Mouse (Mus musculus) forebrain, embryonic 14.5 days (tissue): ENCODE results near the gene Fcho1. TPM values are rescaled to one million over a fixed set of nuclear protein-coding genes. Genes with fewer than 3 reads are reported as not detected.

Source experiments
- ATAC-seq: fragments of 200-750 bp; cut with Nextera tagmentation; 2 replicates; pipeline ENCODE4 v1.8.0; 2017; ENCODE audit warnings: mild to moderate bottlenecking, moderate library complexity
- DNase-seq: peaks from one replicate; pipeline ENCODE4 v3.0.0-alpha.2; 2015; ENCODE audit warnings: low spot score
- H3K27ac ChIP-seq: fragments of 300-500 bp; sonication (generic); 2 replicates; pipeline ENCODE4 v1.5.1; 2014; ENCODE audit warnings: low read depth, mild to moderate bottlenecking, control low read depth, low read length, moderate library complexity
- H3K27me3 ChIP-seq: fragments of 300-500 bp; sonication (generic); replicated peaks from 2 replicates; pipeline ENCODE4 v1.6.1; 2014; ENCODE audit warnings: low read length, control low read depth, mixed read lengths; ENCODE audit not compliant: control insufficient read depth, insufficient read depth
- H3K36me3 ChIP-seq: fragments of 300-500 bp; sonication (generic); 2 replicates; pipeline ENCODE4 v1.6.1; 2014; ENCODE audit warnings: low read length, control low read depth; ENCODE audit not compliant: control insufficient read depth, insufficient read depth
- H3K4me1 ChIP-seq: fragments of 300-500 bp; sonication (generic); 2 replicates; pipeline ENCODE4 v1.6.1; 2014; ENCODE audit warnings: antibody characterized with exemption, low read length, control low read depth; ENCODE audit not compliant: control insufficient read depth, insufficient read depth
- H3K4me2 ChIP-seq: fragments of 300-500 bp; sonication (generic); 2 replicates; pipeline ENCODE4 v1.6.1; 2014; ENCODE audit warnings: mild to moderate bottlenecking, control low read depth, low read length
- H3K4me3 ChIP-seq: fragments of 300-500 bp; sonication (generic); 2 replicates; pipeline ENCODE4 v1.5.1; 2014; ENCODE audit warnings: low read depth, low read length, control low read depth
- H3K9ac ChIP-seq: fragments of 300-500 bp; sonication (generic); 2 replicates; pipeline ENCODE4 v1.6.1; 2014; ENCODE audit warnings: mild to moderate bottlenecking, low read length, control low read depth, moderate library complexity
- H3K9me3 ChIP-seq: fragments of 300-500 bp; sonication (generic); replicated peaks from 2 replicates; pipeline ENCODE4 v1.6.1; 2016; ENCODE audit warnings: low read length, control low read depth, mixed read lengths; ENCODE audit not compliant: control insufficient read depth
- WGBS: fragments of 180-500 bp; shearing (Covaris S2); extraction: QIAGEN DNeasy Blood & Tissue Kit; methylation state at CpG from one replicate; pipeline ENCODE4 v1.1.7; 2014; 5-methylcytosine and 5-hydroxymethylcytosine counted together
- polyA plus RNA-seq: library from polyadenylated mRNA; unstranded; fragments of >200 nt; fragmentation: Nextera tagmentation; extraction: Ambion mirVana; gene quantifications from 2 replicates; pipeline ENCODE4 v1.2.1, GENCODE M21; 2014

Gene Fcho1
- polyA plus RNA-seq, 1 experiment from 2014 or later, result 38.6 TPM

GRCm38 (mm10) chr8:71675456-71676019, 50.0 kb downstream of the Fcho1 start:
- H3K36me3 ChIP-seq, result no peaks in the 10 kb centered on the region
- H3K4me2 ChIP-seq, result peak overlapping the region; percentile 89
- peaks cover 3% of the 10 kb centered on the region; the same call in 1 of the 2 replicates for H3K4me1 ChIP-seq
- 28% methylated on average over 9 of the region's 9 CpGs for WGBS
- H3K4me3 ChIP-seq, result 0 out of 2 replicates have a peak overlapping the region, but pooled peaks have one; percentile 67
- no peak overlapping the region for H3K27ac ChIP-seq
- no peaks in the 10 kb centered on the region for H3K9me3 ChIP-seq
- H3K9ac ChIP-seq, result peak overlapping the region; percentile 82; the same call in 1 of the 2 replicates
- peaks cover 40% of the 10 kb centered on the region for H3K27me3 ChIP-seq
- ATAC-seq (no peak), DNase-seq (no peak)

GRCm38 (mm10) chr8:71674071-71674470, 51.4 kb downstream of the Fcho1 start:
- WGBS, result 59% methylated on average over 2 of the region's 2 CpGs
- peaks cover 9% of the 10 kb centered on the region for H3K4me1 ChIP-seq
- ATAC-seq, result no peak
- H3K9me3 ChIP-seq, result no peaks in the 10 kb centered on the region
- peaks cover 29% of the 10 kb centered on the region for H3K27me3 ChIP-seq
- H3K4me2 ChIP-seq, result no peak overlapping the region
- DNase-seq, result no peak
- no peak overlapping the region for H3K9ac ChIP-seq
- H3K27ac ChIP-seq, result no peak overlapping the region
- H3K36me3 ChIP-seq, result no peaks in the 10 kb centered on the region
- no peak overlapping the region for H3K4me3 ChIP-seq

- Histone ChIP-seq H3K9me3 (no peaks in the 10 kb centered on the region), H3K4me1 (peaks cover 18% of the 10 kb centered on the region), H3K4me3 (peak overlapping the region; percentile 80), H3K4me2 (peak overlapping the region; percentile 86), H3K27me3 (peaks cover 19% of the 10 kb centered on the region), H3K9ac (peak overlapping the region; percentile 79; the same call in 1 of the 2 replicates), H3K36me3 (no peaks in the 10 kb centered on the region), H3K27ac (peak overlapping the region; percentile 86)
- no peak for DNase-seq
- 65% methylated on average over 6 of the region's 6 CpGs for WGBS
- no peak for ATAC-seq
Measured at GRCm38 (mm10) chr8:71672168-71672735, 53.3 kb downstream of the Fcho1 start.

GRCm38 (mm10) chr8:71671549-71671965, 54.0 kb downstream of the Fcho1 start, which contains the start of gene Unc13a:
TSS of gene Unc13a (minus strand) at chr8:71671757.
- Histone ChIP-seq H3K4me3 (peak within 1 kb of the TSS; percentile 80), H3K36me3 (no peaks in the 10 kb centered on the region), H3K4me1 (peaks cover 24% of the 10 kb centered on the region), H3K27me3 (peaks cover 13% of the 10 kb centered on the region), H3K27ac (peak within 1 kb of the TSS; percentile 86), H3K4me2 (peak within 1 kb of the TSS; percentile 86), H3K9ac (peak within 1 kb of the TSS; percentile 79), H3K9me3 (no peaks in the 10 kb centered on the region)
- ATAC-seq, result peak; percentile 71
- DNase-seq, result peak; percentile 92
- WGBS, result under 1% methylated on average over 35 of the region's 42 CpGs

GRCm38 (mm10) chr8:71670621-71671548, 54.6 kb downstream of the Fcho1 start:
- Histone ChIP-seq H3K27ac (peak overlapping the region; percentile 86), H3K4me2 (peak overlapping the region; percentile 86), H3K4me3 (peak overlapping the region; percentile 80), H3K9ac (peak overlapping the region; percentile 79), H3K36me3 (no peaks in the 10 kb centered on the region), H3K27me3 (peaks cover 12% of the 10 kb centered on the region), H3K4me1 (peaks cover 26% of the 10 kb centered on the region), H3K9me3 (no peaks in the 10 kb centered on the region)
- ATAC-seq (peak; percentile 70), DNase-seq (peak; percentile 93)
- under 1% methylated on average over 52 of the region's 64 CpGs for WGBS

GRCm38 (mm10) chr8:71670198-71670597, 55.3 kb downstream of the Fcho1 start:
- Histone ChIP-seq H3K9me3 (no peaks in the 10 kb centered on the region), H3K36me3 (no peaks in the 10 kb centered on the region), H3K9ac (peak overlapping the region; percentile 79), H3K27me3 (peaks cover 12% of the 10 kb centered on the region), H3K27ac (peak overlapping the region; percentile 77), H3K4me1 (peaks cover 29% of the 10 kb centered on the region), H3K4me3 (peak overlapping the region; percentile 80), H3K4me2 (peak overlapping the region; percentile 86)
- ATAC-seq (peak; percentile 18), DNase-seq (no peak)
- WGBS, result 12% methylated on average over 9 of the region's 12 CpGs

GRCm38 (mm10) chr8:71668220-71668975, 57.1 kb downstream of the Fcho1 start:
- WGBS, result 5% methylated on average over 21 of the region's 21 CpGs
- Histone ChIP-seq H3K4me3 (no peak overlapping the region), H3K4me1 (peaks cover 29% of the 10 kb centered on the region), H3K27ac (no peak overlapping the region), H3K36me3 (peaks cover 9% of the 10 kb centered on the region; the same call in 1 of the 2 replicates), H3K9me3 (no peaks in the 10 kb centered on the region), H3K4me2 (peak overlapping the region; percentile 30), H3K27me3 (peaks cover 12% of the 10 kb centered on the region), H3K9ac (peak overlapping the region; percentile 37)
- ATAC-seq (no peak), DNase-seq (no peak)

- peak overlapping the region; percentile 11; the same call in 1 of the 2 replicates for H3K4me2 ChIP-seq
- peak overlapping the region; percentile 15; the same call in 1 of the 2 replicates for H3K27ac ChIP-seq
- 44% methylated on average over 5 of the region's 5 CpGs for WGBS
- H3K27me3 ChIP-seq, result peaks cover 12% of the 10 kb centered on the region
- ATAC-seq (no peak), DNase-seq (peak; percentile 62)
- H3K36me3 ChIP-seq, result peaks cover 16% of the 10 kb centered on the region; the same call in 1 of the 2 replicates
- H3K4me1 ChIP-seq, result peaks cover 29% of the 10 kb centered on the region
- H3K9me3 ChIP-seq, result no peaks in the 10 kb centered on the region
- H3K4me3 ChIP-seq, result no peak overlapping the region
- H3K9ac ChIP-seq, result peak overlapping the region; percentile 32; the same call in 1 of the 2 replicates
Measured at GRCm38 (mm10) chr8:71667256-71667655, 58.3 kb downstream of the Fcho1 start.
